Mouse (Mus musculus) spleen, adult 2 months (tissue): ENCODE results near the gene Klhl30.

ENCODE experiments used
- CTCF ChIP-seq: fragments of 200-500 bp; IDR thresholded peaks from 2 replicates; pipeline ENCODE4 v1.5.1; 2011; ENCODE audit warnings: mild to moderate bottlenecking, inconsistent platforms; ENCODE audit not compliant: insufficient read depth, insufficient read length, insufficient replicate concordance; ENCODE audit errors: extremely low read depth
- POLR2A ChIP-seq: fragments of 200-500 bp; IDR thresholded peaks from 2 replicates; pipeline ENCODE4 v1.6.1; 2011; ENCODE audit warnings: low read depth, low read length, inconsistent platforms

DNA sequence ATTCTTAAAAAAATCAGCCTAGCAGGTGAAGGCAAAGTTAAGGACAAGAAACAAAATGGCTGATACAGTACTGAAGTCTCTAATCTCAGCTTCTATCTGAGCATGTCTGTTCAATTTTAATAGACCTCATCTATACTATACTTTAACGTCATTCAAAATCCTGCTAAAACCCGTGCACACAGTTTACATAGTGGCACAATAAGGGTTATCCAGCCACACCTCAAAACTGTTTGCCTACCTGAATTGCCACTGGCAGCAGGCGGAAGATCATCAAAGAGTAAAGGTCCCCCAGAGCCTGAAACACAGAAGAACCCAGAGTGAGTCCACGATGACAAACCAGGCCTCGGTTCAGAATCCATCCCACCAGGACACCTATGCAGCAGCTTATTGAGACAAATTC lies 39.6 kb downstream of the Klhl30 start:
- TF ChIP-seq POLR2A, result no peak
- no peak for TF ChIP-seq CTCF
